Mouse (Mus musculus): ENCODE results near the gene Psmb1.

GRCm38 (mm10) chr17:15431551-15431950, 68.0 kb downstream of the Psmb1 start:
- no peak for TF ChIP-seq POLR2A (IDR thresholded peaks at IDR 0.05; ENCODE audit: control insufficient read depth, extremely low read depth, insufficient read depth, low read length, poor library complexity)
- TF ChIP-seq CTCF (IDR thresholded peaks at IDR 0.05; ENCODE audit: borderline replicate concordance, control insufficient read depth, extremely low read depth, insufficient read depth, low read length, poor library complexity) = no peak
